Mouse (Mus musculus): Measurements from ENCODE around the gene Fbxo34.
"Not testable (repeated sequence)": the region's sequence is repeated elsewhere in the genome, so short reads cannot be mapped to it uniquely, and the experiment has no call there.

Fbxo34 gene

DNA sequence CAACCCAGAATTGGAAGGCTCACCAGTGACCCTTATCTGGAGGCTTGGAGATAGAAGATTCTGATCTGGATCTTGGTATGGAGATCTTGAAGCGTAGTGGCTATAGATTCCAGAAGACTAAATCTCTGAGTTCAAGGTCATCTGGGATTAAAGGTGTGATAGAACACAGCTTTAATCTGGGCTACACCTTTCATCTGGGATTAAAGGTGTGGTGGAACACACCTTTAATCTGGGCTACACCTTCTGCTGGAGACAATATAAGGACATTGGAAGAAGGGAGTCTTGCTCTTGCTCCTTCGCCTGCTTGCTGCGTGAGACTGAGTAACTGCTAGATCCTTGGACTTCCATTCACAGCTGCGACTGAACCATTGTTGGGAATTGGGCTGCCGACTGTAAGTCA, at the start of gene Fbxo34:
Gene Fbxo34, plus strand, starts transcription at position 301 of the 400 bp plus-strand sequence.
- in situ Hi-C loops (cut with MboI, MseI), result not testable (repeated sequence)

DNA sequence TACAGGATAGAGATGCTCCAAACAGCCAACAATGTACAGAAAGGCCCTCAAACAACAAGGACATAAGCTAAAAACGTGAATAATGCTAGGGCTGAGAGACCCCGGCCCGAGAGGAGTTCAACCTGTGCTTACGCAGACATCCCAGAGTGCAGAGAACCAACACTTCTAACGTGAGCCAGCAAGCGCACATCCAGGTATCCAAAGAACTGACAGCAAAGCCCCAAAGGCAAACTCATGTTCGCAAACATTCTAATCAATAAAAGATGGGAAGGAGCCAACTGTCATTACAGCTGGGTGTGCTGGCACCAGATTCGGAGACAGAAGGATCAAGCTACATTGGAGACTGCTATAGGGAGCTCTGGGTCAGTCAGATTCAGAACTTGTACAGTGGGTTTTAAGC, 47.5 kb upstream of the Fbxo34 start:
- in situ Hi-C loops (cut with MboI, MseI), result no loop called here

DNA sequence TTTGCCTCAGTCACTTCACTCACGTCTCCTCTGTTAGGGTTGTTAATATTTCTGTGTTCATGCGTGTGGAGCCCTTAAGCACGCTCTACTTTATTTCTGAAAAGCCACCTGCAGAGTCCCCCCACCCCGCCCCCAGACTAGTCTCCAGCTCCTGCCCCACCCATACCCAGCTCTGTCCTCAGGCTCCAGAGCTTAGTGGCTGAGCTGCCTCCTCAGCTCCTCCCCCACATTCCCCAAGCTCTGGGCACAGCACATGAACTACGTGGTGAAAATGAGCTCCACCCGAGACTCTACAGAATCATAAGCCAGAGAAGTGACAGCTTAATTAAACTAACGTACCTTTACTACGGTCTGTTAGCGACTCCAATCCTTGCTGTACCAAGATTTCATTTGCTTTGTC, 44.2 kb upstream of the Fbxo34 start:
- in situ Hi-C loops (cut with MboI, MseI), result no loop called here

DNA sequence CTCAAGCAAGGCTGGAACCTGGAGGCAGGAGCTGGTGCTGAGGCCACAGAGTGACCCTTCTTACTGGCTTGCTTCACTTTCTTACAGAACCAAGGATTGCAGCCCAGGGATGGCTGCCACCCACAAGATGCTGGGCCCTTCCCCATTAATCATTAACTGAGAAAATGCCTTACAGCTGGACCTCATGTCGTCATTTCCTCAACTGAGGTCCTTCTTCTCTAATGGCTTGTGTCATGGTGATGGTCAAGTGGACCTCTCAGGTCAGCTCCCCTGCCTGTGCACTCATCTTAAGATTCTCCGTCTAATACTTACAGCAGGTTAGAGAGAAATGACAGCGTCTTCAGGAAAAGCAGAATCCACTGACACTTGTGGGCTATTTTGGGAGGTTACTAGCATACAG, 32.9 kb upstream of the Fbxo34 start:
- in situ Hi-C loops (cut with MboI, MseI), result no loop called here

DNA sequence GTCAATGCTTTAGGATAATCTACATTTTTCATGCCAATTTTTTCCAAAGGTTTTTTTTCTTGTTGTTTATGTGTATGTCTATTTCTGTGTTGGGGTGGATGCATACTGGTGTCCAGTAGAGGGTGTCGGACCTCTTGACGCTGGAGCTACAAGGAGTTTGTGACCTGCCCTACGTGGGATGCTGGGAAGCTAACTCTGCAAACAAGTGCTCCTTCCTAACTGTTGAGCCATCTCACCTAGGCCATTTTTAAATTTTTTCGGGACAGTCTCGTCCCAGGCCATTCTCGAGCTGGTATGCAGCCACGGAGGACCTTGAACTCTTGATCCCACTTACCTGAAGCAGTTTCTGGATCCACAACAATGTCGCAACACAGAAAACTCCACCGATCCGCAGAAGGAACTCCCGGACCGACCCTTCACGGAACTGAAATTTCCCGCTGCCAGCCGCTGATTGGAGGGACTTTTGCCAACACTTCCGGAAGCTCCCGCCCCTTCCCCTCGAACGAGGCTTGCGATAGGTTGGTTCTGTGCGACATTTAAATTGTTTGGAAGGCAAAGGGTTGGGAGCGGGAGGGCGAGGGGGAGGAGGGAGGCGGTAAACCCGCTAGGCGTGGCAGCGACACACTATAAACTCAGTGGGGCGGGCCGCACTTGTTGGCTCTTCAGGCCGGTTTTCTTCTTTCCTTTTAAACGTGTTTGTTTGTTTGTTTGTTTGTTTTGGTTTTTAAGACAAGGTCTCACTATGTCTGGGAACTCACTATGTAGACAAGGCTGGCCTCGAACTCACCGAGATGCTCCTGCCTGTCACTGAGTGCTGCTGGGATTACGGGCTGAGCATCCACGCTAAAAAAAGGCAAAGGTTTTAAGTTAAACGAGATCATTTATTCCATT, 32.2 kb upstream of the Fbxo34 start, which contains the start of gene Dlgap5:
Gene Dlgap5, minus strand, starts transcription at position 633 of the 891 bp plus-strand sequence.
- in situ Hi-C loops (cut with MboI, MseI), result no loop called here

DNA sequence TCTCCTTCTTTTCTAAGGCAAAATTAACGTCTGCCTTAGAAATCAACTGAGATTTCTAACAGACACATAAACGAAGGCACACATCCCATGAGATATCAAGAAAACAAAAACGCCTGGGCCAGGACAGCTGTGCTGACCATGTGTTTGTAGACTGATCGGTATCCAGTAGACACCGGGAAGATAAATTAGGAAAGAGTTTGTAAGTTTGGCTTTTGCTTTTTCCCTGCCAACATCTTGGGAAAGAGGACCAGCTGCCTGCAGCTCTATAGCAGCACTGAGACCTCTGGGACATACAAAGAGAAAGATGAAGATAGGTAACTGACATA, 31.6 kb upstream of the Fbxo34 start:
- in situ Hi-C loops (cut with MboI, MseI), result no loop called here

DNA sequence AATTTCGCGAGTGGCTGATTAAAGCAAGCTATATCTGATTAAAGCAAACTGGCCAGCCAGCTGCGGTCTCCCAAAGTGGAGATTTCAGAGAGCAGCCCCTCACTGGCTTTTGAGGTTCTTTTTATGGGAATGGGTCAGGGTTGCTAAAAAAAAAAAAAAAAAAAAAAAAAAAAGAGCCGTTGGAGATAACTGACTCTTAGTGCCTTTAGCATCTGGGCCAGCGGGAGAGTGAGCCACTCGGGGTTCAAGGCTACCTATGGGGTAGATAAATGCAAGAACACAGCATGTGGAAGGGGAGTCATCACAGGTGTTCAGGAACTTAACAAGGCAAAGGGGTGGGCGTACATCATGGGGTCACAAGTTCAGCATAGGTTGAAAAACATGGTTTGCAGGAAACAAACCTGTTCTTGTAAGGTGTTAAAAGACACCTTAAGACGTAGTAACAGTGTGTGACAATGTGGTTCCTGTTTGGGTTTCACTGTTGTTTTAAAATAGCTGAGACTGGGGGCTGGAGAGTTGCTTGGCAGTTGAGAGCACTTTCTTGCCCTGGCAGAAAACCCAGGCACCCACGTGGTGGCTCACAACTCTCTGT, 31.1 kb upstream of the Fbxo34 start:
- in situ Hi-C loops (cut with MboI, MseI), result no loop called here

DNA sequence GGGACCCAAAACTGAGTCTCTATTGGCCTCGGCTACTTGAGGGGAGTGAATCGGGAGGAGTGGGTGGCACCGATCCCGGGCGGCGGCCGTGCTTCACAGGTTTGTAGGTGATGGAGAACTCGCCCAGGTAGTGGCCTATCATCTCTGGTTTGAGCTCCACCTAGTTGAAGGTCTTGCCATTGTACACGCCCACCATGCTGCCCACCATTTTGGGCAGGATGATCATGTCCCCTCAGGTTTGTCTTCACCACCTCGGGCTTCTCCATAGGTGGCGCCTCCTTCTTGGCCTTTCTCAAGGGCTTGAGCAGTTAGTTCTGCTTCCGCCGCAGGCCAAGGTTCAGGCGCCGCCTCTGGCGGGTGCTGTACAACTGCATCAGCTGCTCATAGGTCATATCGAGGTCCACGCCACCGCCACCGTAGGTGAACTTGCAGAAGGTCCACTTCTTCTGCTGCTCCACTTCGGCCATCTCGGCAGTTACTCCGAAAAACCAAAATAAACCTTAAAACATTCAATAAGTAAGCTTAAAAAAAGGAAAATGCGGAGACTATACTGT, 30.4 kb upstream of the Fbxo34 start:
- in situ Hi-C loops (cut with MboI, MseI), result no loop called here

DNA sequence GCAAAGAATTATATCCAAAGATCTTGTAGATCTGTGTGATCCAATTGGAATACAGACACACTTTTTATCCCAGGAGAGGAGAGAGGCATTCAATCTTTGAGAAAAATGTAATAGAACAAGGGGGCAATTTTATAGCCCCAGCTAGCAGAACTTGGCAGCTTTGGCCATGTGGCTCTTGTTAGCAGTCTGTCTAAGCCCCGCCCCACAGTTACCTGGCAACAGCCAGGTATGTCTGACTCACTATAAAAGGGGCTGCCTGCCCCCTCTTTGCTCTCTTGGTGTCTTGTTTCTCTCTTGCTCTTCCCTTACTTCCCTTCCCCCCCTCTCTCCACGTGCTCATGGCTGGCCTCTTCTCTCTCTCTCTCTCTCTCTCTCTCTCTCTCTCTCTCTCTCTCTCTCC, 28.6 kb upstream of the Fbxo34 start:
- in situ Hi-C loops (cut with MboI, MseI), result no loop called here

DNA sequence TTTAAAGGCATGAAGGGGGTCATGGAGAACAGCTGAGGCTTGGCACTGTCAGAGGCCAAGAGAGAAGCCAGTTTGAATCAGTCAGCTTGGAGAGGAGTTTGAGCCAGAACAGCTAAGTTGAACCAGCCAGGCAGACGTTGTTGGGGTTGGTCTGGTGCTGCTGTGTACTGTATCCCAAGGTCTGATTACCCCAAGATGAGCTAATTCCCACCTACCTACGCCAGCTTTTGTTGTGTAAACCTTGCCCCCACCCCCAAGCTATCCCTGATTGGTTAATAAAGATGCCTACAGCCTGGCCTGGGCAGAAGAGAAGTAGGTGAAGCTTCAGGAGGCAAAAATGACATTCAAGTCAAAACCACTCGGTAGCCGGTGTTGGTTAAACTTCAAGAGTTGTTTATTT, 27.8 kb upstream of the Fbxo34 start:
- in situ Hi-C loops (cut with MboI, MseI), result no loop called here

DNA sequence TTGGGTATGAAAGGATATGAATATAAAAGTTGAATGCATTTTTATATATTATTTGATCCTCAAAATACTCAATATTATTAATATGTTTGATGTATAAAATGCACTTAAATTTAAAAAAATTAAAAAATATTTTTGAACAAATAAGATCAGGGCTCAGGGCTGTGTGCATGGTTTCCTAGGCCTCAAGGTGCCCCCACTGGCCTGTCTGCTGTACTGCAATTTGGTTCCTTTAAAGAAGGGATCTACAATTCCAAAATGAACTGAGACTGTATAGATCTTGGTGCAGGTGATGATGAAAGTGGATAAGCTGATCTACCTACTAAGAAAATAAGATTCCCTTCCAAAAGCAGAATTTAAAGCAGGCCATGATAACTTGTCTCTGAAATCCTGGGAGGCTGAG, 17.2 kb upstream of the Fbxo34 start:
- in situ Hi-C loops (cut with MboI, MseI), result no loop called here

DNA sequence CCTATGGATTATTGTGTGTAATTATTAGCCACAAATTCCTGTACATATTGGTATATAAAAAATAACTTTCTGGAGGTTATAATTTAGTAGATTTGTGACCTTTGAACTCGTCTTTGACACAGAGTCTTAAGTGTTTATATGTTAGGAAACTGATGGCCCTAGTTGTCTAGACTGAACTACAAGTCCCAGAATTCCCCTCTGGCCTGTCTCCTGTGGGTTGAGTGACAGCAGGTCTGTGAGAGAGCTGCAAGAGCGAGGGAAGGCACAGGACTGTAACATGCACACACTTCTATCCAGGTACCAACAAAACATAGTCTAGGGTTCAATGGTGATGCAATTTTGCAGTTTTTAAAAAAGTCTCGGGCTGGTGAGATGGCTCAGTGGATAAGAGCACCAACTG, 11.3 kb upstream of the Fbxo34 start:
- in situ Hi-C loops (cut with MboI, MseI), result no loop called here

DNA sequence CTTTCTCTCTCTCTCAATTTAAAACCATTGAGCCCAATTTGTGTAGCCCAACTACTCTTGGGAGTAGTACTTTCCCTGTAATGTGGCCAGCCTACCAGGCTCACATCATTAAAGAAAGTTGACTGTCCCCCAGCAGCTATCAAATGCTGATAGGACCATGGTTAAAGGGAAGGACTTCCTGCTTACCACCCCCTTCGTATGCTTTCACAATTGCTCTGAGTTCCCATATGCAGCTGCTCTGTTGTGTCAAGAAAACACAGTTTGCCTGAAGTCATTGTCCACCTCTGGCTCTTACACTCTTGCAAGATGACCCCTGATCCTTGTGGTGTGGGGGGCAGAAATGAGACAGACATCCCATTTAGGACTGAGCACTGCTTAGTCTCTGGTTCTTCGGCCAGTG, 5.3 kb upstream of the Fbxo34 start:
- in situ Hi-C loops (cut with MboI, MseI), result no loop called here

DNA sequence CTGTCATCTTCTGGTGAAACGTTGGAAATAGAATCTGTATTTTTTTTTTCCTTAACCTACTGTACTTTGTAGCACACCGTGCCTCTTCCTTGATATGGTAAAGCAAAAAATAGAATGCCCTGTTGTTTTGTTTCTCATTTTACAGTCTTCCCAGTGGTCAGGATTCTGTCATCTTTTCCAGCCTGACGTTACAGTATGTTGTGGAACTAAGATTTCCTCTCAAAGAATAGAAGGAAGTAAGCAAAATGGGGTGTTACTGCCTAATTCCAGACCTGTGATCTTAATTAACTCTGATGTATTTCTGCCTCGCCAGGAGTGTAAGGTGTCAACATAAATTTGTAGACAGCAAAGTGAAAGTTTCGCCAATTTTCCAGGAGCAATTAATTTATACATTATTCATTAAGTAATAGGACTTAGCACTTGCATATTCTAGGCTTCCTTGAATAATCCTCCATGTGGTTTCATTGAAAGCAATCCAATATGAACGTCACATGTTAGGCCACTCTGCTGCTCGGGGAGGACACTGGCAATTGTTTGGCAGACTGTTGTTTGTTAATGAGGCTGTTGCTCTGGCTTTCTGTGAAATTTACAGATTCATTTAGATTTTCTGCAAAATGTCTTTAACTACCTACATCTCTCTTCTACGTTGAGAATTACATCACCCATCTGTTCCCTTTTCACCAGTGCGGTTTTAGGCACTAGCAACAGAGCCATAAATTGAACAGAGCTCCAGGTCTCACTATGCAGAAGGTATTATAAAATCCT, 4.7 kb upstream of the Fbxo34 start:
- in situ Hi-C loops (cut with MboI, MseI), result no loop called here

DNA sequence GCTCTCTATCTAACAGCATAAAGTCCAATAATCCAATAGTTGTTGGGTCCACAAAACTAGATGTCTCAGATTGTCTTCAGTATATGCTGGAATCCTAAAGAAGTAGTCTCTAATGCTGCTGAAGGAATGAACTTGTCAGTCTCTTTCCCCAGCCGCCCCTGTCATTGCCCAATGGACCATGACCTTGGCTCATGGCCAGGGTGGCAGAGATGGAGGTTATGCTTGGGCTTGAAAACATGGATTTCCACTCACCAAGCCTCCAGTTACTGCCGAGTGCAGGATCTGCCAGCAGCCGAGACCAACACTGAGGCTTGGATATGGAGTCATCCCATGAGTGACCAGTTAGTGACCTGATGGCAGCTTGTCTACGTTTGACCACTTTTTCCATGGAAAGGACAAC, 9.3 kb downstream of the Fbxo34 start:
- in situ Hi-C loops (cut with MboI, MseI), result no loop called here

DNA sequence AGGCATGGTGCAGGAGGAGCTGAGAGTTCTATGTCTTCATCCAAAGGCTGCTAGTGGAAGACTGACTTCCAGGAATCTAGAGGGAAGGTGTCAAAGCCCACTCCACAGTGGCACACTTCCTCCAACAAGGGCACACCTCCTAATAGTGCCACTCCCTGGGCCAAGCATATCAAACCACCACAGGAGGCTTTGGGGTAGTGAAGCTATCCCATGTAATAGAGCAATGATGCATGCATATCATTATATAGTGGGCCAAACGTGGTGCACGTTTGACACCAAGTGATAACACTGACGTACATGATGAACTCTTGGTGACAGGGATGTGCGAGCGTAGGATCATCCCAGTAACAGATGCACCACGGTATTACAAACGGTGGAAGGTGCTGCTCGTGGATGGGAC, 11.8 kb downstream of the Fbxo34 start:
- in situ Hi-C loops (cut with MboI, MseI), result no loop called here

DNA sequence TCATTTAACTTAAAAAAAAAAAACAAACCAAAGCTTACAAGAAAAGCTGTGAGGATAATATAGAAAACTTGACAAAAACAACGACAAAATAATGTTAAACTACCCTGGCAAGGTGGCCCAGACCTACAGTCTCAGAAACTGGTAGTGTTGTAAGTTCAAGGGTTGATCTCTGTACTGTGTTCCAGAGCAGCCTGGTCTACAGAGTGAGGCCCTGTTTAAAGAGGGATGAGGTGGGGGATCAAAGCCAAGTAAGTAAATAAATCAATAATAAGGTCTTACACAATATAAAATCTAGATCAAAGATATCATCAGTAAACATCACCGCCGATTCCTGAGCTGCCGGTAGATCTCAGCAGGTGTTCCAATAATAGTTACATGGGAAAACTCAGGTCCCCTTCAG, 12.2 kb downstream of the Fbxo34 start:
- in situ Hi-C loops (cut with MboI, MseI), result no loop called here

DNA sequence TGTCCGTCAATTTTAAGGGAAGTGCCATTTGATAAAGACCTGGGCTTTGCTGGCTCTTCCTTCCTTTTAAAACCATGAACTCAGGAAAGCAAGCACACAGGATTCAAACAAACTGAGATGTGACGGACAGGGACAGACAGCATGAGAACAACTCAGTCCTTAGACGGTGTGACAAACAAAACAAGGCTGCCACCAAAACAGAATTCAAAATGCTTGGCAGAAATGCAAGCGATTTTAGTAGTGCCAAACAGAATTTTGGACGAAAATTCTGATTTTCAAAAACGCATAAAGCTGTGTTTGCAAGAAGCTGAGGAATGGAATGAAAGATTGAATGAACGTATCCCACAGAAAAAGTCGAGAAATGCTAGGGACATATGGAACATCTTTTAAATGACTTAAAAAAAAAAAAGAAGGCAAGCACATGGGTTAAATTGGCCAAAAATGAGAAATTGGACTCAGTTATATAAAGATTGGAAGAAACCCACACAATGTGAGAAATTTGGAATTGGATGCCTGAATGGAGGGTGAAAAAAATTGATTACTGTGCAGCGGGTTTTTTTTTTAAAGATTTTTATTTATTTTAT, 12.7 kb downstream of the Fbxo34 start:
- in situ Hi-C loops (cut with MboI, MseI), result no loop called here

DNA sequence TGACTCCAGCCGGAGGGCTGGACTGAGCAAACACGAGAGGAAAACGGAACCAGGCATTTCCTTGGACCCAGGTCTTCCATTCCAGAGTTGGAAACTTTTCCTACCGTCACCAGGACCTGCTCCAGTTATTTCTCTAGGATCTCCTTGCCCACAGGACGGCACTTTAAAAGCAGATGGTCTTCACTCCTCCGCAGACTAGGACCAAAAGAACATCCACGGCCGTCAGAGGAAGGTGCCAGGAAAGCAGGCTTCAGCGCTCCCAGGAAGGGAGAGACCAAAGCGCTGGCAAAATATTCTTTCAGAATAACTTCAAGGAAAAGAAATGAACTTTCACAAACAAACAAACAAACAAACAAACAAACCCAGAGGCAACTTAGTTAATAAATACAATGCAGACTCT, 14.2 kb downstream of the Fbxo34 start:
- in situ Hi-C loops (cut with MboI, MseI), result no loop called here

DNA sequence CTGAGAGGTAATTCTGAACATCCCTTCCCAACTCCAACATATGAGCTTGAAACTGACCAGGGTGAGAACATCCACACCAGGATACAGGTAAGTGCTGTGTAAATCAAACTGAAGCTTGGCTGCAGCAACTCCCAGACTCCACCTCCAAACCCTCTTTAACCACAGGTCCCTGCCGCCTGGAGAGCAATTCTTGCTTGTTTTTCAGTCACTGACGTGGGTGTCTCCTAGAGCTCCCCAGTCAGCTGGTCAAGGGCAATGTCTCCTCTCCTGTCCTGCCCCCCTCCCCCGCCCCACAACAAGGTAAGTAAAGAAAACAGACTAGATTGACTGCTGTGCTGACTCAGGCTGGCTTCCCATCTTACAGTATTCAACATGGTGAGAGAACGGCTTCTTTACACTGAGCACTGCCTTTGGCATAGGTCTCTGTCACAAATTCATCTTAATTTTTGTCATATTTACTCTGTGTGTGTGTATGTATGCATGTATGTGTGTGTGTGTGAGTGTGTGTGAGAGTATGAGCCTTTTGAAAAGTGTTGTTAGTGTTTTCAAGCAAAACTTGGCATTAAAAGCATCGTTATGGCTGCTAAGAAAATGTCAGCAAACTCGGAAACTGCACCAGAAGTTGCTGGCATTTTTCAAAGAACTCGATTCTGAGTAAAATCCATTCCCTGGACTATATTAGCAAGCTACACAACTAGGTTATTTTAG, 15.4 kb downstream of the Fbxo34 start:
- in situ Hi-C loops (cut with MboI, MseI), result loop anchor here (5.0 kb wide), 1 partner anchor 57 kb away; no protein-coding TSS in a partner anchor

DNA sequence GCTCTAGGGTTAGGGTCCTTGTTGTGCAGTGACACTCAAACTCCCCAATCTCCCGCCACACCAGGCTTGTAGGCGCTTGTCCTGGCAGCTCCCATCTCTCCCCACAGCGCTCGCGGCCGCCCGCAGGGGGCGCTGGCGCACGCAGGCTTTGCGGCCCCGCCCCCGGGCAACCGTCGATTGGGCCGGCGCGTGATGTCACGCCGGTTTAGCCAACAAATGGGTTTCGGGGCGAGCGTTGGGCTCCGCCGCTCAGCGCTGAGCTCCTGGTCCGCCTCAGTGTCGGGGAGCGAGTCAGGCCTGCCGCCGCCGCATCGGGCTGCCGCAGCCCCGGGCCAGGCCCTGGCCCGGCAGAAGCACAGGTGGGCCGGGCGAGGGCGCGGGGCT, 22.1 kb downstream of the Fbxo34 start:
- in situ Hi-C loops (cut with MboI, MseI), result no loop called here
